Mouse (Mus musculus): Measurements from ENCODE around the gene Clec16a.

Gene Clec16a

DNA sequence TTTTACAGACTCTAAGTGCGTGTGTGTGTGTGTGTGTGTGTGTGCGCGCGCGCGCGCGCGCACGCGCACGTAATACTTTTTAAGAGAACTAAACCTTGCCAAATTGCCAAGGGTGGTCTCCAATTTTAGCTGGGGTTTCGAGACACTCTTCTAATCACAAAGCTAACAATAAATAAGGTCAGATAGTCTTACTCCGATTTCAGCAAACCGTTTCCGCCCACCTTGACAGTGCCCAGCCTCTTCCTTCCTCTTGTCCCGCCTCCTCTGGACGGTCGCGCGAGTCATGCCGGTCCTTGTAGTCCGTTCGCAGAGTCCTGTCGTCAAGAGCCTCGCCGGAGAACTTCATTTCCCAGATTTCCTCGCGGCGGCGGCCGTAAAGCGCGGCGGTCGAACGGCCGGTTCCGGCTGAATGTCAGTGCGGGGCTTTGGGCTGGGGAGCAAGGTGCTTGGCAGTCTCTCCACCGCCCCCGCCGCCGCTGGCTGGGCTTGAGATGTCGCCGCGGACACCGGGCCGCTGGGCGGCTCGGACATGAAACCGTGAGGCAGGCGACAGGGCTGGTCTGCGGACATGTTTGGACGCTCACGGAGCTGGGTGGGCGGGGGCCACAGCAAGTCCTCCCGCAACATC lies at the start of gene Clec16a:
Clec16a (plus strand) TSS at position 345 of the 628 bp plus-strand sequence.
- peak; percentile 97 to 98 for DNase-seq

GRCm38 (mm10) chr16:10495824-10496298 lies 49.3 kb upstream of the Clec16a start:
- no peak for DNase-seq

DNA sequence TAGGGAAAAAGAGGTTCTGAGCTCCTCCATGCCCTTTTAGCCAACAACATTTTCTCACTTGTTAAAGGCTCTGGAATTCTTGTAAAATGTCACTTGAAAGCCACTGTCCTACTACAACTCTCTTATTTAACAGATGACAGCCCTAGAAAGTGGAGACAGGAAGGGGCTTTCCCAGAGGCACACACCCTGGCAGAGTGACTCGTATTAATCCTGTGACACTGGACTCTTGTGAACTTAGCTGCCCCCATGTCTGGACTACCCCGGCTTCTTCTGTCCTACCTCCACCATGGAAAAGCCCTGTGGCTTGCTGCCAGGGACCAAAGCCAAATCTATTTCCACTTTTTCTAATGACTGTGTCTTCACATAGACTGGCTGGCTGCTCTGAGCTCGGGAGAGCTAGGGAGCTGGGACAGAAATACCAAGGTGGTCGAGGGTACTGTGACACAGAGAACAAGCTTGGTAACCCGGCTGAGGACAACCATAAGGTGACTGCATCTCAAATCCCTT lies 47.0 kb upstream of the Clec16a start:
- peak; percentile 53 to 62 for DNase-seq

GRCm38 (mm10) chr16:10499122-10499521 lies 46.0 kb upstream of the Clec16a start:
- DNase-seq, result no peak

DNA sequence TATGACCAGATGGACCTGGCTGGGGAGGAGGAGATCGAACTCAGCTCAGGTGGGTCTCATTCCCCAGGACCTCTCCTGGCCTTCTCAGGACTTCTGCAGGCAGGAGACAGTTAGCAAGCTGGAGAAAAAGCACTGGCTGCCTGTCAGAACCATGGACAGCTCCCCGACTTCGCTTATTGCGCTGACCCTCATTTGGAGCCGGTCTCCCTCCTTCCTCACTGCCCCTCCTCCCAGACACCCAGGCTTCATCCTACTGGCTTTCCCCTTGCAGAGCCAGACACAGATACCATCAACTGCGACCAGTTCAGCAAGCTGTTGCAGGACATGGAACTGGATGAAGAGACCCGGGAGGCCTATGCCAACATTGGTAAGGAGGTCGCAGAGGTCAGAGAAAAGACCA lies 43.3 kb upstream of the Clec16a start:
- peak in 1 of 2 experiments; percentile 38 for DNase-seq

GRCm38 (mm10) chr16:10503058-10503457 lies 42.1 kb upstream of the Clec16a start:
- no peak for DNase-seq

DNA sequence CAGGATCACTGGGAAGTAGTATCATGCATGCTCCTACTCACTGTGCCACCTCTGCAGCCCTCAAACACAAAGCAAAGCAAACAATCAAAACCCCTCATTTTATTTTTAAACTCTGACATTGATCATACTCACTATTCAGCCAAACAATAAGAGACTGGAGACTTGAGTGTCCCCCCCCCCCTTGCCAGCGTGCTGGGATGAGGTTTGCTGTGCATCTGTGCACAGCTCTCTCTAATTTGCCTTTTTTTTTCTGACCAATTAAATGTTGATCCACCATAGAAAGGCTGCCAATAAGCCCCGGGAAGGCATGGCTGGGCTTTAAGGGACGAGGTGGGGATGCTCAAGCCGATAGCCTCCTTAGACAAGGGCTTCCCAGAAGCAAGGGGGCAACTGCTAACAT lies 37.7 kb upstream of the Clec16a start:
- DNase-seq, result no peak

DNA sequence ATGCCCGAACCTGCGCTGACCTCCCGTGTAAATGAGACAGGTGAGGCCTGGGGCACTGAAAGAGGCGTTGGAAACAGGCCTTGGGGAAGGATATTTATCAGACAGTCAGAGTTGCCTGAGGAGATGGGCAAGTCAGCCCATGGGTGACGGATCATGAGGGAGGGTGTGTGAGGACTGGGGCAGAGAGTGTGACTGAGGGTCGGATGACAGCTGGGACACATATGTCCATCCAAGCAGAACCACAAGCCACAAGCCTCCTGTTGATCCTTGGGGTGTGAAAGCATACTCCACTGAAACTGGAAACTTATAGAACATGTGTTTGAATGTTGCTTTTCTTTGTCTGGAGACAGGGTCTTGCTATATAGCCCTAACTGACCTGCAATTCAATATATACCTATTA lies 36.4 kb upstream of the Clec16a start:
- no peak for DNase-seq

GRCm38 (mm10) chr16:10510477-10511133 lies 34.5 kb upstream of the Clec16a start:
- DNase-seq, result peak; percentile 88 to 92

- peak; percentile 70 to 79 for DNase-seq
These were observed 34.0 kb upstream of the Clec16a start for GRCm38 (mm10) chr16:10511134-10511520.

GRCm38 (mm10) chr16:10515953-10516572 lies 29.1 kb upstream of the Clec16a start:
- DNase-seq, result no peak

- no peak for DNase-seq
These were observed 27.1 kb upstream of the Clec16a start for GRCm38 (mm10) chr16:10518030-10518429.

GRCm38 (mm10) chr16:10520908-10521614 lies 24.1 kb upstream of the Clec16a start:
- DNase-seq, result peak; percentile 90 to 92

DNA sequence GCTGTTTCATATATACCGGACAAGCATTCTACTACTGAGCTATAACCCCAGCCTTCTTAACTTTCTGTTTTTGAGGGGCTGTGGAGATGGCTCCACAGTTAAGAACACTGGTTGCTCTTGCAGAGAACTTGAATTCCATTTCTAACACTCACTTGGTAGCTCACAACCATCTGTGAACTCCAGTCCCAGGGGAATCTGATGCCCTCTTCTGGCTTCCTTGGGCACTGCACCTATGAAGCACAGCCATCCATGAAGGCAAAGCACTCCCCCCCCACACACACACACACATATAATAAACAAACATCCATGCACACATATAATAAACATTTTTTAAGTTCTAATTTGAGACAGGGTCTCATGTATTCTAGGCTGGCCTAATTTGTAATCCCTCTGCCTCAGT lies 22.3 kb upstream of the Clec16a start:
- DNase-seq, result peak; percentile 81 to 84

DNA sequence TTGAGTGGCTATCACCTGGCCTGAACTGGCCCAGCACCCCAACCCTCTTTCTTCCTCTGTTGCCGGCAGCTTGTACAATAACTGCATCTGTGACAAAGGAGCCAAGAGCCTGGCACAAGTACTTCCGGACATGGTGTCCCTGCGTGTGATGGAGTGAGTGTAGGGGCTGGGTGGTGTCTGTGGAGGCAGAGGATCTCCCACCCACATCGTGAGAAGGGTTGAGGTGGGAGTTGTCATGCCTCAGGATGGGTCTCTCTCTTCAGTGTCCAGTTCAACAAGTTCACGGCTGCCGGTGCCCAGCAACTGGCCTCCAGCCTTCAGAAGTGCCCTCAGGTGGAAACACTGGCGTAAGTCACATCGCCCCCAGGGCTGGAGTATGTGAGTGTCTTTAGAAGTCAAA lies 21.5 kb upstream of the Clec16a start:
- no peak for DNase-seq

DNA sequence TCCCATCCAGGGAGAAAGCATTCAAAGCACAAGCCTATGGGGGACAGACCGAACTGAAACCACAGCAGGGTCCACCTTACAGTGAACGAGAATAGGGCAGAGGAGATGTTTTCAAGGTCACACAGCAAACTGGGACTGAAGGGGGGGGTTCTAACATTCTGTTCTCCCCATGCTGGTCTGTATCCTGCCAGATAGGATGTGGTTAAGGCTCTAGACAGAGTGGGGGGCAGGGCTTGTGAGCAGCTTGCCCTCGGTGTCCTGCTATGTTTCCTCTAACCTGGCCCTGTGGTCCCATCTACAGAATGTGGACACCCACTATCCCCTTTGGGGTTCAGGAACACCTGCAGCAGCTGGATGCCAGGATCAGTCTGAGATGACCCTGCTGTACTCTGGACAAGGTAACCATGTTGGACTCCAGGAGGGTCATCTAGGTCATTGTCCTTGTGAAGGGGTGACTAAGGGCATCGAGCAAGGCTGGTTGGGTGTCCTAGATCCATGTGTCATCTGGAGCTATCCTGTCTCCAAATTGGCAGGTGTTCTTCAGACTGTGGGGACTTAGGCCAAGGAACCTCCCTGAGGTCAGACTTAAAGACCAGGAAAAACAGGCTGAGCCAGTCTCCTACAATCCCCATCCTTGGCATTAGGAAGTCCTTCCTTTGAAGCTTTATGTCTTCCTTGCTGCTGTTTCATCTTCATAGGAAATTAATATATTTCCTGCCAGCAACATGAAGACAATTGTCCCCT lies 20.1 kb upstream of the Clec16a start:
- DNase-seq, result no peak

GRCm38 (mm10) chr16:10525610-10525980 lies 19.5 kb upstream of the Clec16a start:
- DNase-seq, result no peak

- DNase-seq, result peak; percentile 71 to 79
These were observed 18.0 kb upstream of the Clec16a start for GRCm38 (mm10) chr16:10527046-10527644.

GRCm38 (mm10) chr16:10528382-10528781 lies 16.8 kb upstream of the Clec16a start:
- DNase-seq, result no peak

DNA sequence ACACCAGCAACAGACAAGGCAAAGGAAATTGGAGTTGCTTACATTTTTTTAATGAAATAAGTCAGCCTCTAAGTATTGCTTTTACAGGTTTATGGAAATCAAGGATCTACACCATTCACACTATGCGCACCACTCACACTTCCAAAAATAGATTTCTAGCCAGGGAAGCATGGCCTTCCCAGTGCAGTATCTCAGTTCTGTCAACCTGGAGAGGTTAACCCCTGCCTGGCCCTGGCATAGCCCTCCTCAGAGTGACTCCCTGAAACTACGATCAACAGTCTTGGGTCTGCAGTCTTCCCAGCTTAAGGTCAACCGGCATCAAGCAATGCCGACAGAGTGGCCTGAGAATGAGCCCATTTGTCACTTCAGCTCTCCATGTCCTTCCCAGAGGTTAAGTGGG lies 15.0 kb upstream of the Clec16a start:
- DNase-seq, result no peak

DNA sequence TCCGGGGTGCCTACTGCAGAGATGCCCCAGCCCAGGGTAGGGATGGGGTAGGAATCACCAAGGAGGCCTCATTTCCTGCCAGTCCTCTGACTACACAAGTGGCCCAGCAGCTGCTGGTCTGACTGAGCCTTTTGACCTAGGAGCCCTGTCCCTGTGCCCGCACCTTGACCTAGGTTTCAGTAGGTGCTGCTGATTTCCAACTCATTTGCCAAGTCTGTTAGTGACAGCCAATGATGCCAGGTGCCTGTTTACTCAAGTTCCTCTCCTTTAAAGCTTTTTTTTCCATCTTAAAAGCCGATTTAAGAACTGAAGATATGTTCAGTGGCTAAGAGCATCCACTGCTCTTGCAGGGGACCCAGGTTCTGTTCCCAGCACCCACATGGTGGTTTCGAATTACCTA lies 11.4 kb upstream of the Clec16a start:
- no peak for DNase-seq

- peak; percentile 93 to 94 for DNase-seq
These were observed 10.6 kb upstream of the Clec16a start for GRCm38 (mm10) chr16:10534567-10534966.

Measured in cerebellum, postnatal 10 days (tissue).